Mouse (Mus musculus) adrenal gland, postnatal 10 days (tissue): ENCODE measurements around the gene Rhof. TPM values are rescaled to one million over a fixed set of nuclear protein-coding genes. Genes with fewer than 3 reads are reported as not detected.
"Not testable (repeated sequence)": the region's sequence is repeated elsewhere in the genome, so short reads cannot be mapped to it uniquely, and the experiment has no call there.

Source experiments
- DNase-seq: peaks from one replicate; pipeline ENCODE4 v3.0.0; 2021; ENCODE audit warnings: mixed read lengths
- total RNA-seq, 2 experiments: library from RNA; stranded (reverse); gene quantifications; 2 replicates each; pipeline ENCODE4 v1.2.3; 2021

The Rhof gene
- total RNA-seq, 2 experiments from 2014 or later, result 1.6 to 1.8 TPM

GRCm38 (mm10) chr5:123067395-123067995, 65.0 kb downstream of the Rhof start:
- DNase-seq, result no peak

- DNase-seq, result peak; percentile 77
These were observed 68.3 kb downstream of the Rhof start for GRCm38 (mm10) chr5:123064207-123064606.

GRCm38 (mm10) chr5:123063141-123063540, 69.4 kb downstream of the Rhof start:
- no peak for DNase-seq

GRCm38 (mm10) chr5:123061402-123061749, 71.1 kb downstream of the Rhof start:
- not testable (repeated sequence) for DNase-seq

GRCm38 (mm10) chr5:123060706-123061401, 71.6 kb downstream of the Rhof start:
- DNase-seq, result no peak

- no peak for DNase-seq
These were observed 72.6 kb downstream of the Rhof start for GRCm38 (mm10) chr5:123059757-123060520.

GRCm38 (mm10) chr5:123058251-123059102, 74.0 kb downstream of the Rhof start:
- no peak for DNase-seq

- DNase-seq, result peak; percentile 98
These were observed 74.9 kb downstream of the Rhof start for GRCm38 (mm10) chr5:123057366-123058250.

Other genes with a start within 250 kb of the Rhof start
- 10 to 100 TPM; 22.8 to 27.6 TPM for gene Kdm2b, start 142.9 kb downstream of the Rhof start, total RNA-seq
- gene Orai1, start 117.6 kb downstream of the Rhof start, total RNA-seq, result 10 to 100 TPM; 13.2 to 14.6 TPM
- not detected for gene Morn3, start 85.7 kb downstream of the Rhof start, total RNA-seq
- gene Tmem120b, start 64.3 kb downstream of the Rhof start, total RNA-seq, result 10 to 100 TPM; 18.5 to 22.8 TPM
- gene Setd1b, start 9.5 kb upstream of the Rhof start, total RNA-seq, result 10 to 100 TPM; 19.5 to 27.4 TPM
- gene Psmd9, start 36.7 kb upstream of the Rhof start, total RNA-seq, result 10 to 100 TPM; 29.0 to 29.4 TPM
- 100 to 1,000 TPM in 1 of 2 experiments, 10 to 100 TPM in 1; 65.8 to 142 TPM for gene Hpd, start 50.0 kb upstream of the Rhof start, total RNA-seq
- under 1 TPM; 0.39 to 0.73 TPM for gene Wdr66, start 119.4 kb upstream of the Rhof start, total RNA-seq
- 10 to 100 TPM; 14.1 to 20.6 TPM for gene Bcl7a, start 211.1 kb upstream of the Rhof start, total RNA-seq